Mouse (Mus musculus): ENCODE measurements around the gene Sparc.

DNA sequence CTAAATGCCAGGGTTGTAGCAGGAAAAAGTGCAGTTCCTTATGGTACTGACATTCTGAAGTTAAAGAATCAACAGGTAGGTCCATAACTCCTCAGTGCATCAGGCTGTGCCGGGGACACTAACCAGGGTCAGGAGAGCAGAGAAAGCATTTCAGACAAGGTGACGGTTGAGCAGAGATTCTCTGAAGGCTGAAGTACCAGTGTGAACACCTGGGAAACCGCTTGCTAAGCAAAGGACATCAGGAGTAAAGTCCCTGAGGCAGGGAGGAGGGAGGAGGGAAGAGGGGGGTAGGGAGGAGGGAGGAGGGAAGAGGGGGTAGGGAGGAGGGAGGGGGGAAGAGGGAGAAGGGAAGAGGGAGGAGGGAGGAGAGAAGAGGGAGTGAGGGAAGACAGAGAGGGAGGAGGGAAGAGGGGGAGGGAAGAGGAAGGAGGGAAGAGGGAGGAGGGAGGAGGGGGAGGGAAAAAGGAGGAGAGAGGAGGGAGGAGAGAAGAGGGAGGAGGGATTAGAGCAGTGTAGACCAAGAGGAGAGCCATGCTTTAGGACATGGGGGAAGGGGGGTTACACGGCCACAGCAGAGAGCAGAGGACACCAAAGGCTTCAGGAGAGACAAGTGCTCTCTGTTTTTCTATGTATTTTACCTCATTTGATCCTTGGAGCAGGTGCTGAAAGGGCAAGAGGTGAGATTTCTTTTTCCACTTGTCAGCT lies 54.4 kb downstream of the Sparc start:
- no peak for TF ChIP-seq CTCF (IDR thresholded peaks at IDR 0.05; ENCODE audit: low read depth)
- TF ChIP-seq EP300 (IDR thresholded peaks at IDR 0.05; ENCODE audit: low read depth), result no peak

All from liver, postnatal 0 days (tissue).